In the genomic region with DNA sequence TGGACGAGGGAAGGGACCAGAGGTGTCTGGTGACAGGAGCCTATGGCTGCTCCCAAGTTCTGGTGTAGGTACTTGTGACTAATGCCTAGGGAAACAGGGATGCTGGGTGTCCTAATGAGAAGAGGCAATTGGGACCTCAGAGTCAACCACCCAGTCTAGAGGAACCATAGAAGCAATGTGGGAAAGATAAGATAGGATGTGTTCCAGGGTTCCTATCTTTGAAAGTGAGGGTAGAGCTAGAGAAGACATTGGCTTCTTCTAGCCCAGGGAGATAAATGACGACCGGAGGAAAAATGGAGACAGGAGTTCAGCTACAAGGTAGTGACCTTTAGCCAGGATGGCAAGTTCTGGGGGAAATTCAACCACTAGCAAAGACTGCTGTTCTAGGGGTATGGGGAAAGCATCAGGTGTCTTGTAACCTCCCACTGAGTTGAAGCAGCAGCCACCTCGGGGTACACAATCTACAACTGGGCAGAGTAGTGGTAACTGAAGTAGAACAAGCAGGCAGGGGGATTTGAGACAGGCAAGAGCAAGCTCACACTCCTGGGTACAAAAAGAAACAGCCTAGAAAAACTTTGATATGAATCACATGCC, we compare ENCODE assay signal across 22 mouse cellular contexts. TPM values are rescaled to one million over a fixed set of nuclear protein-coding genes. Genes with fewer than 3 reads are reported as not detected.
DNase-seq lines count a peak whose midpoint lies in the region; ATAC-seq lines count a peak whose summit lies in the region.
"Had no signal": no experiment of that assay in that cellular context is flagged by ENCODE, and none has a peak within 500 bp of the region (broad histone marks: within the 10 kb centered on the region; RNA-seq: fewer than 3 reads in every experiment).

No protein-coding gene starts in this region.

- DNase-seq in heart, adult 9 months (ENCODE audit: low spot score in 2 of 2) = no peak
- peak; percentile 61 for DNase-seq in midbrain, embryonic 11.5 days (ENCODE audit: low spot score, missing footprints)
- peak; percentile 56 for DNase-seq in skeletal muscle tissue, adult 2 months (ENCODE audit: low read depth, low spot score)
- no peak for DNase-seq in ovary, postnatal 36 days (ENCODE audit: low spot score)
- DNase-seq: adrenal gland, adult 2 months; cerebellum, adult 9-10 months; gastrocnemius, postnatal 36 days; kidney, postnatal 10 days; liver, embryonic 13.5 days; lung, embryonic 14.5 days; lung, postnatal 4 days; spleen, adult 18-20 months; thymus, postnatal 36 days had no signal

- H3K36me3 ChIP-seq in heart, embryonic 12.5 days = peaks cover 3% of the 10 kb centered on the region; the same call in 1 of the 2 replicates
- no peaks in the 10 kb centered on the region for H3K36me3 ChIP-seq in midbrain, embryonic 11.5 days (ENCODE audit: control insufficient read depth, insufficient read depth, low read length)
- no peaks in the 10 kb centered on the region for H3K36me3 ChIP-seq in midbrain, embryonic 13.5 days
- no peaks in the 10 kb centered on the region for H3K36me3 ChIP-seq in heart, embryonic 16.5 days (ENCODE audit: control insufficient read depth, insufficient read depth)
- H3K36me3 ChIP-seq: hindbrain, embryonic 12.5 days; liver, embryonic 13.5 days; midbrain, embryonic 12.5 days; neural tube, embryonic 13.5 days had no signal

- H3K4me1 ChIP-seq in heart, embryonic 12.5 days (replicated peaks) = peaks cover 56% of the 10 kb centered on the region
- no peaks in the 10 kb centered on the region; the same call in 1 of the 2 replicates for H3K4me1 ChIP-seq in midbrain, embryonic 11.5 days (ENCODE audit: control insufficient read depth, insufficient read depth, low read length)
- 0 out of 2 replicates have a peak, but pooled peaks cover 5% of the 10 kb centered on the region for H3K4me1 ChIP-seq in midbrain, embryonic 13.5 days (replicated peaks)
- peaks cover 26% of the 10 kb centered on the region for H3K4me1 ChIP-seq in heart, embryonic 16.5 days (ENCODE audit: control insufficient read depth, insufficient read depth, low read length)

- H3K27ac ChIP-seq in heart, embryonic 12.5 days (ENCODE audit: poor library complexity, severe bottlenecking) = peak overlapping the region; percentile 99
- no peak overlapping the region for H3K27ac ChIP-seq in midbrain, embryonic 11.5 days (ENCODE audit: low read depth, low read length)
- no peak overlapping the region for H3K27ac ChIP-seq in midbrain, embryonic 13.5 days
- peak overlapping the region; percentile 100 for H3K27ac ChIP-seq in heart, embryonic 16.5 days (ENCODE audit: low read length)
- H3K27ac ChIP-seq: hindbrain, embryonic 12.5 days; liver, embryonic 13.5 days; midbrain, embryonic 12.5 days; neural tube, embryonic 13.5 days had no signal

- H3K9me3 ChIP-seq in heart, embryonic 12.5 days (replicated peaks) = no peaks in the 10 kb centered on the region
- no peaks in the 10 kb centered on the region for H3K9me3 ChIP-seq in midbrain, embryonic 11.5 days (ENCODE audit: control insufficient read depth, low read length)
- H3K9me3 ChIP-seq in midbrain, embryonic 13.5 days = no peaks in the 10 kb centered on the region
- no peaks in the 10 kb centered on the region for H3K9me3 ChIP-seq in heart, embryonic 16.5 days (replicated peaks; ENCODE audit: control insufficient read depth, low read length)
- H3K9me3 ChIP-seq: hindbrain, embryonic 12.5 days; liver, embryonic 13.5 days; midbrain, embryonic 12.5 days; neural tube, embryonic 13.5 days had no signal

- no peak for ATAC-seq in heart, embryonic 12.5 days (ENCODE audit: insufficient number of reproducible peaks, low FRiP score)
- ATAC-seq in midbrain, embryonic 11.5 days (ENCODE audit: low FRiP score) = no peak
- no peak for ATAC-seq in midbrain, embryonic 13.5 days
- ATAC-seq in heart, embryonic 16.5 days (replicated peaks; ENCODE audit: extremely low read depth, insufficient read depth, low FRiP score) = no peak
- no peak for ATAC-seq in megakaryocyte, adult 5-6 weeks (ENCODE audit: poor library complexity, severe bottlenecking)
- ATAC-seq: forebrain, embryonic 14.5 days; inflammation-experienced regulatory T-cells, adult 6 months had no signal

- peak overlapping the region; percentile 81 for H3K9ac ChIP-seq in heart, embryonic 12.5 days
- no peak overlapping the region for H3K9ac ChIP-seq in midbrain, embryonic 11.5 days (ENCODE audit: low read length)
- H3K9ac ChIP-seq in midbrain, embryonic 13.5 days (replicated peaks) = no peak overlapping the region
- H3K9ac ChIP-seq in heart, embryonic 16.5 days (ENCODE audit: low read length) = peak overlapping the region; percentile 87
- H3K9ac ChIP-seq: hindbrain, embryonic 12.5 days; liver, embryonic 13.5 days; lung, embryonic 14.5 days; midbrain, embryonic 12.5 days; neural tube, embryonic 13.5 days had no signal

- H3K4me2 ChIP-seq in heart, embryonic 12.5 days = peak overlapping the region; percentile 62
- H3K4me2 ChIP-seq in midbrain, embryonic 11.5 days = no peak overlapping the region
- no peak overlapping the region for H3K4me2 ChIP-seq in midbrain, embryonic 13.5 days (replicated peaks)
- peak overlapping the region; percentile 62 for H3K4me2 ChIP-seq in heart, embryonic 16.5 days (ENCODE audit: low read depth, low read length)
- H3K4me2 ChIP-seq: hindbrain, embryonic 12.5 days; liver, embryonic 13.5 days; lung, embryonic 14.5 days; midbrain, embryonic 12.5 days; neural tube, embryonic 13.5 days had no signal

- 25% methylated on average over 4 of the region's 4 CpGs for WGBS in heart, embryonic 12.5 days
- WGBS in midbrain, embryonic 11.5 days = 81% methylated on average over 4 of the region's 4 CpGs
- WGBS in midbrain, embryonic 13.5 days = 84% methylated on average over 4 of the region's 4 CpGs
- 31% methylated on average over 4 of the region's 4 CpGs for WGBS in heart, embryonic 16.5 days

- no peaks in the 10 kb centered on the region for H3K27me3 ChIP-seq in heart, embryonic 12.5 days (replicated peaks)
- no peaks in the 10 kb centered on the region for H3K27me3 ChIP-seq in midbrain, embryonic 11.5 days (ENCODE audit: control insufficient read depth, insufficient read depth, low read length)
- no peaks in the 10 kb centered on the region for H3K27me3 ChIP-seq in midbrain, embryonic 13.5 days
- no peaks in the 10 kb centered on the region for H3K27me3 ChIP-seq in heart, embryonic 16.5 days (ENCODE audit: control insufficient read depth, insufficient read depth, low read length)
- H3K27me3 ChIP-seq: hindbrain, embryonic 12.5 days; liver, embryonic 13.5 days; midbrain, embryonic 12.5 days; neural tube, embryonic 13.5 days had no signal

- H3K4me3 ChIP-seq in heart, embryonic 12.5 days = peak overlapping the region; percentile 46
- no peak overlapping the region for H3K4me3 ChIP-seq in midbrain, embryonic 11.5 days (ENCODE audit: low read depth, low read length)
- H3K4me3 ChIP-seq in midbrain, embryonic 13.5 days (replicated peaks) = no peak overlapping the region
- H3K4me3 ChIP-seq in heart, embryonic 16.5 days (ENCODE audit: low read length) = peak overlapping the region; percentile 58
- H3K4me3 ChIP-seq: hindbrain, embryonic 12.5 days; liver, embryonic 13.5 days; midbrain, embryonic 12.5 days; neural tube, embryonic 13.5 days had no signal

RNA-seq across cellular contexts. Expression of a gene that starts 20.4 kb away (rescaled TPM):
- polyA plus RNA-seq in heart, embryonic 12.5 days (2016; fragmentation: Nextera tagmentation; extraction: Ambion mirVana) = 228 and 230 TPM in 2 replicates
- polyA plus RNA-seq in midbrain, embryonic 11.5 days (2014; fragmentation: Nextera tagmentation; extraction: Ambion mirVana) = 20.0 and 20.9 TPM in 2 replicates
- 20.5 and 21.6 TPM in 2 replicates for polyA plus RNA-seq in midbrain, embryonic 13.5 days (2015; fragmentation: Nextera tagmentation; extraction: Ambion mirVana)
- 280 and 289 TPM in 2 replicates for polyA plus RNA-seq in heart, embryonic 16.5 days (2015; fragmentation: Nextera tagmentation; extraction: Ambion mirVana)
- 2.9 and 3.1 TPM in 2 replicates for total RNA-seq in megakaryocyte, adult 5-6 weeks (2015)
- total RNA-seq in megakaryocyte, adult 5-6 weeks (2017) = 1.8 and 10.9 TPM in 2 replicates

RNA-seq across cellular contexts. Expression of a gene that starts 38.5 kb away (rescaled TPM):
- polyA plus RNA-seq in heart, embryonic 12.5 days (2016; fragmentation: Nextera tagmentation; extraction: Ambion mirVana) = 8.1 and 8.4 TPM in 2 replicates
- 18.2 and 18.9 TPM in 2 replicates for polyA plus RNA-seq in midbrain, embryonic 11.5 days (2014; fragmentation: Nextera tagmentation; extraction: Ambion mirVana)
- polyA plus RNA-seq in midbrain, embryonic 13.5 days (2015; fragmentation: Nextera tagmentation; extraction: Ambion mirVana) = 10.5 and 11.2 TPM in 2 replicates
- polyA plus RNA-seq in heart, embryonic 16.5 days (2015; fragmentation: Nextera tagmentation; extraction: Ambion mirVana) = 5.6 and 8.1 TPM in 2 replicates
- 10.1 and 11.1 TPM in 2 replicates for total RNA-seq in megakaryocyte, adult 5-6 weeks (2015)
- total RNA-seq in megakaryocyte, adult 5-6 weeks (2017) = 12.6 and 12.8 TPM in 2 replicates

Comparison
In these comparisons a context has a peak if more than half of its experiments do, and no peak if none do; other contexts are left out.
1. H3K27ac ChIP-seq: peak in heart, embryonic 12.5 days (single experiment) and heart, embryonic 16.5 days (single experiment); none in midbrain, embryonic 11.5 days (single experiment) and midbrain, embryonic 13.5 days (single experiment).
2. H3K4me2 ChIP-seq: peak in heart, embryonic 12.5 days (single experiment) and heart, embryonic 16.5 days (single experiment); none in midbrain, embryonic 11.5 days (single experiment) and midbrain, embryonic 13.5 days (single experiment).
3. H3K4me3 ChIP-seq: peak in heart, embryonic 12.5 days (single experiment) and heart, embryonic 16.5 days (single experiment); none in midbrain, embryonic 11.5 days (single experiment) and midbrain, embryonic 13.5 days (single experiment).
4. H3K9ac ChIP-seq: peak in heart, embryonic 12.5 days (single experiment) and heart, embryonic 16.5 days (single experiment); none in midbrain, embryonic 11.5 days (single experiment) and midbrain, embryonic 13.5 days (single experiment).
5. DNase-seq: peak in midbrain, embryonic 11.5 days (single experiment) and skeletal muscle tissue, adult 2 months (single experiment); none in heart, adult 9 months (0 of 2) and ovary, postnatal 36 days (single experiment).
6. RNA of a gene that starts 20.4 kb away (polyA plus RNA-seq): 280 to 289 TPM in heart, embryonic 16.5 days and 228 to 230 TPM in heart, embryonic 12.5 days; 20.5 to 21.6 TPM in midbrain, embryonic 13.5 days and 20.0 to 20.9 TPM in midbrain, embryonic 11.5 days; every median in the first group is over 10 times any median in the second.